Mouse (Mus musculus): ENCODE results near the gene Krt33a. TPM values are rescaled to one million over a fixed set of nuclear protein-coding genes. Genes with fewer than 3 reads are reported as not detected.

The Krt33a gene
- polyA plus RNA-seq, 1 experiment from 2014 or later = 0.15 TPM

DNA sequence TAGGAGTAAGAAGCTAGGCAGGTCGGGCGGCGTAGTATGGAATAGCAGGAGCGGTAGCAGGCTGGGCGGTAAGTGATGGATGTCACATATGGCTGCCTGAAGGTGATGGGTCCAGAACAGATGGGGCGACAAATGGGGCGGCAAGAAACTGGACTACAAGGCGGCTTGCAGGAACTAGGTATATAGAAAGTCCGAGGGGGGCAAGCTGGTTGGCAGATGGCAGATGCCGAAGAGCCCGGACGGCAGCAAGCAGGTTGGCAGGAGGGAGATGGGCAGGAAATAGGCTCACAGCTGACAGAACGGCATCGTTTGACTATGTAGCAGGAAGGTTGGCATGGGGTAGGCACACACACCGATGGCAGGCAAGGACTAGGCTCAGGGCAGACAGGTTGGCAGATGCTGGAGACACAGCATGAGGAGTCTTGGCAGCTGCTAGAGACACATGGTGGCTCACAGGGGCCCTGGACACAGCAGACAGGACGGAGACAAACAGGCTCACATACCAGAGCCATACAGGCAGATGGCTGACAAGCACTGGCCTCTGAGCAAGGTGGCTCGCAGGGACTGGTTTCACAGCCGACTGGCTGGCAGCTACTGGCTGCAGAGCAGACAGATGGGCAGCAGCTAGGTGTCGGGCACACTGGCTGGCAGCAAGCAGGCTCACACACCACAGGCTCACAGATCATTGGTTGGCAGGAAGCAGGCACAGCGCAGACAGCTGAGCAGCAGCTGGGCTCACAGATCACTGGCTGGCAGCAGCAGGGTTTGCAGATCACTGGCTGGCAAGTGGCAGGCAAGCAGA, 30.5 kb downstream of the Krt33a start:
- Histone ChIP-seq H3K27me3 (0 out of 2 replicates have a peak, but pooled peaks cover 2% of the 10 kb centered on the region), H3K36me3 (no peaks in the 10 kb centered on the region), H3K9ac (no peak overlapping the region), H3K4me1 (no peaks in the 10 kb centered on the region), H3K4me3 (no peak overlapping the region), H3K27ac (no peak overlapping the region), H3K4me2 (replicated peaks) (no peak overlapping the region), H3K9me3 (no peaks in the 10 kb centered on the region)
- ATAC-seq (ENCODE audit: insufficient number of reproducible peaks, insufficient read depth, low FRiP score, low TSS enrichment) = no peak
- 87% methylated on average over 20 of the region's 20 CpGs for WGBS

DNA sequence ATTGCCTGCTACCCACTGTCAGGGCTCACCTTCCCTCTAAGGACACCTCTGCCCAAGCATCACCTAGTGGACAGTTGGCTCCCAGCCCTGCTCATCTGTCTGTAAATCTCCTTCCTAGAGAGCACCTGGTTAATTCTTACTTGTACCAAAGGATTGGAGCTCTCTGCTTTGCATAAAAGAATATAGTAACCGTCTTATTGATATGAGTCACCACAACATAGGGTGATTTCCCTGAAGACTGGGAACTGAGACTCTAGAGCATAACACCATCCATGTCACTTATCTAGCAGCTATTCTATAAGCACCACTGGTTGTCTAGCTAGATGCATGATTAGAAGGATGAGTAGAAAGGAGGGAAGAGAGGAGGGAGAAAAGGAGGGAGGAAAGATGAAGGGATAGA, 32.6 kb downstream of the Krt33a start:
- 0 out of 2 replicates have a peak, but pooled peaks cover 2% of the 10 kb centered on the region for H3K27me3 ChIP-seq
- H3K4me3 ChIP-seq = no peak overlapping the region
- no peak overlapping the region for H3K4me2 ChIP-seq (replicated peaks)
- H3K9me3 ChIP-seq = no peaks in the 10 kb centered on the region
- no peak overlapping the region for H3K27ac ChIP-seq
- WGBS = 83% methylated on average over 1 of the region's 1 CpGs
- H3K4me1 ChIP-seq = no peaks in the 10 kb centered on the region
- no peaks in the 10 kb centered on the region for H3K36me3 ChIP-seq
- no peak overlapping the region for H3K9ac ChIP-seq
- no peak for ATAC-seq (ENCODE audit: insufficient number of reproducible peaks, insufficient read depth, low FRiP score, low TSS enrichment)

DNA sequence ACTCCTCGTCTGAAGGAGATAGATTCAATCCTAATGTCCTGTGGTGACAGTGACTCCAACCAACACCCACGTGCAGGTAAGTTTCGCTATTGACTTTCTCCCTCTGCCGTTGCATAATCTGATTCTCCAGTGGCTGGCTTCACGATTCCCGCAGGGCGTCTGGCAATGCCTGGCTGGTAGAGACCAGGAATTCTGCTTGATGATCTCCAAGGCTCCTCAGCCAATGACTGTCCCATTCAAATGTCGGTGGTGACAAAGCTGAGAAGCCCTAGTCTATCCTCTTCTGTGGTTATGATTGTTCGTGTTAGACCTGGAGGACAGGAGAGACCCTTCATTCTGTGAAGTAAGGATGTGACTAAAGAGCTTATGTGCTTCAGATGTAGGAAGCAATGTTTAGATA, 33.3 kb downstream of the Krt33a start:
- Histone ChIP-seq H3K4me1 (no peaks in the 10 kb centered on the region), H3K9ac (no peak overlapping the region), H3K27me3 (0 out of 2 replicates have a peak, but pooled peaks cover 2% of the 10 kb centered on the region), H3K4me2 (replicated peaks) (no peak overlapping the region), H3K9me3 (no peaks in the 10 kb centered on the region), H3K4me3 (no peak overlapping the region), H3K36me3 (no peaks in the 10 kb centered on the region), H3K27ac (no peak overlapping the region)
- no peak for ATAC-seq (ENCODE audit: insufficient number of reproducible peaks, insufficient read depth, low FRiP score, low TSS enrichment)
- 86% methylated on average over 9 of the region's 9 CpGs for WGBS

DNA sequence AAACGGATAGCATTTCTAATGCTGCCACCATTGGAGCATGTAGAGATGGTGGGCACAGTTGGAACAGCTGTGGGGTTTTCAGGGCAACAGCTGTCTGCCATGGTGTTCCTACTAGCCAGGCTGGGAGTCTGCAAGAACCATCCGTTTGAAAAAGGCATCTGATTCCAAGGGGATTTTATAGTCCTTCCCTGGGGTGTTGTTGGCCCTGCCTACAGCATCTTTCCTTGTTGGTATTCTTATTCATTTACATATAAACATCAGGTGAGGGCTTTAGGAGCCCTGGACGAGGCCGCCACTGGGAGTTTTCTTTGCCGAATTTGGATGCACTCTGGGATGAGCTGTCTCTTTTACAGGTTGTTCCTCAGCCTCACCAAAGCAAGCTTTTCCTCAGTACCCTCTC, 37.1 kb downstream of the Krt33a start, which contains the start of gene Krtap29-1:
Gene Krtap29-1, minus strand, starts transcription at position 101 of the 400 bp plus-strand sequence.
- 0 out of 2 replicates have a peak, but pooled peaks cover 2% of the 10 kb centered on the region for H3K27me3 ChIP-seq
- no peaks in the 10 kb centered on the region for H3K4me1 ChIP-seq
- 72% methylated on average over 5 of the region's 5 CpGs for WGBS
- no peaks in the 10 kb centered on the region for H3K9me3 ChIP-seq
- no peak within 1 kb of the TSS for H3K4me2 ChIP-seq (replicated peaks)
- no peak within 1 kb of the TSS for H3K9ac ChIP-seq
- H3K36me3 ChIP-seq = no peaks in the 10 kb centered on the region
- no peak for ATAC-seq (ENCODE audit: insufficient number of reproducible peaks, insufficient read depth, low FRiP score, low TSS enrichment)
- H3K4me3 ChIP-seq = no peak within 1 kb of the TSS
- no peak within 1 kb of the TSS for H3K27ac ChIP-seq

DNA sequence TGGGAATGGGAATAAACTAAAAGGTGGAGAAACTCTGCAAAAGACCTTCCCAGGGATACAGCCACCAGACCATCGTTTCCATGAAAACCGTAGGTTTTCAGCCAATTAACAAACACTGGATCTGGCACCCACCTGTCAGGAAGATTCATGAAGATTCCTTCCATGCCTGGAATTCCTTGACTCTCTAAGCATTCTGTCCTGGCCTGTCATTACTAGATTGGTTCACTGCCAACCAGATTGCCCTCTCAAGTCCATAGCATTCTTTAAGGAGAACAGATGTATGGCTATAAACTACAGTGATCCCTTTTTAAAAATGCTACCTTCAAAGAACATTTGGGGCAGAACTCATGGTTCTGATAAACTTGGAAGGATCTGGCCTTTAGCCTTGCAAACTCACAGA, 50.1 kb downstream of the Krt33a start:
- Histone ChIP-seq H3K4me3 (no peak overlapping the region), H3K9me3 (no peaks in the 10 kb centered on the region), H3K9ac (no peak overlapping the region), H3K36me3 (no peaks in the 10 kb centered on the region), H3K27ac (no peak overlapping the region), H3K27me3 (no peaks in the 10 kb centered on the region), H3K4me2 (replicated peaks) (no peak overlapping the region), H3K4me1 (no peaks in the 10 kb centered on the region)
- no peak for ATAC-seq (ENCODE audit: insufficient number of reproducible peaks, insufficient read depth, low FRiP score, low TSS enrichment)
- 46% methylated on average over 2 of the region's 2 CpGs for WGBS

DNA sequence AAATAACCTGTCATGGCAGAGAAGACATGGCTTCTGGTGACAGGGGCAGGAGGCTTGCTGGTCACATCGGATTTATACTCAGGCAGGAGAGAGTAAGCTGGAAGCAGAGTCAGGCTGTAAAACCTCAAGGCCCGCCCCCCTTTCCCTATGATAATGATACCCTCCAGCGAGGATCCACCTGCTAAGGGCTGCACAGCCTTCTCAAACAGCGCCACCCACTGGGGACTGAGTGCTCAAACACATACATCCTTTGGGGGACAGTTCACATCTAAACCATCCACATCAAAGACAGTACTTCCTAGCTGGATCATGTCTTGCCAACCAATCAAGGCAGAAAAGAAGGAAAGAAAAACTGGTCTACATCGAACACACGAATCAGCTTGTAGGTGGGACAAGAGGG, 51.8 kb downstream of the Krt33a start:
- H3K9ac ChIP-seq = no peak overlapping the region
- no peaks in the 10 kb centered on the region for H3K36me3 ChIP-seq
- no peaks in the 10 kb centered on the region for H3K9me3 ChIP-seq
- no peak for ATAC-seq (ENCODE audit: insufficient number of reproducible peaks, insufficient read depth, low FRiP score, low TSS enrichment)
- H3K4me1 ChIP-seq = no peaks in the 10 kb centered on the region
- no peaks in the 10 kb centered on the region for H3K27me3 ChIP-seq
- WGBS = 50% methylated on average over 6 of the region's 6 CpGs
- no peak overlapping the region for H3K4me2 ChIP-seq (replicated peaks)
- no peak overlapping the region for H3K27ac ChIP-seq
- no peak overlapping the region for H3K4me3 ChIP-seq

Other genes starting within 250 kb of the Krt33a start
- not detected in 2 replicates for gene Gm11595, start 243.3 kb downstream of the Krt33a start, polyA plus RNA-seq (2016; fragmentation: Nextera tagmentation; extraction: Ambion mirVana)
- not detected in 2 replicates for gene Krtap4-8, start 235.5 kb downstream of the Krt33a start, polyA plus RNA-seq (2016; fragmentation: Nextera tagmentation; extraction: Ambion mirVana)
- not detected in 2 replicates for gene Krtap4-9, start 231.0 kb downstream of the Krt33a start, polyA plus RNA-seq (2016; fragmentation: Nextera tagmentation; extraction: Ambion mirVana)
- gene Gm11596, start 222.7 kb downstream of the Krt33a start, polyA plus RNA-seq (2016; fragmentation: Nextera tagmentation; extraction: Ambion mirVana) = not detected in 2 replicates
- gene Gm11569, start 217.3 kb downstream of the Krt33a start, polyA plus RNA-seq (2016; fragmentation: Nextera tagmentation; extraction: Ambion mirVana) = not detected in 2 replicates
- not detected in 2 replicates for gene Gm11554, start 211.8 kb downstream of the Krt33a start, polyA plus RNA-seq (2016; fragmentation: Nextera tagmentation; extraction: Ambion mirVana)
- not detected in 2 replicates for gene Krtap4-13, start 206.3 kb downstream of the Krt33a start, polyA plus RNA-seq (2016; fragmentation: Nextera tagmentation; extraction: Ambion mirVana)
- gene Gm11564, start 200.5 kb downstream of the Krt33a start, polyA plus RNA-seq (2016; fragmentation: Nextera tagmentation; extraction: Ambion mirVana) = not detected in 2 replicates
- not detected in 2 replicates for gene 2300003K06Rik, start 178.1 kb downstream of the Krt33a start, polyA plus RNA-seq (2016; fragmentation: Nextera tagmentation; extraction: Ambion mirVana)
- not detected in 2 replicates for gene Krtap4-16, start 164.6 kb downstream of the Krt33a start, polyA plus RNA-seq (2016; fragmentation: Nextera tagmentation; extraction: Ambion mirVana)
- not detected in 2 replicates for gene Gm11568, start 158.3 kb downstream of the Krt33a start, polyA plus RNA-seq (2016; fragmentation: Nextera tagmentation; extraction: Ambion mirVana)
- gene Gm11559, start 151.7 kb downstream of the Krt33a start, polyA plus RNA-seq (2016; fragmentation: Nextera tagmentation; extraction: Ambion mirVana) = not detected in 2 replicates
- not detected in 2 replicates for gene Krtap9-1, start 142.8 kb downstream of the Krt33a start, polyA plus RNA-seq (2016; fragmentation: Nextera tagmentation; extraction: Ambion mirVana)
- not detected in 2 replicates for gene Gm11567, start 137.0 kb downstream of the Krt33a start, polyA plus RNA-seq (2016; fragmentation: Nextera tagmentation; extraction: Ambion mirVana)
- not detected in 2 replicates for gene Krtap31-1, start 108.3 kb downstream of the Krt33a start, polyA plus RNA-seq (2016; fragmentation: Nextera tagmentation; extraction: Ambion mirVana)
- not detected in 2 replicates for gene Gm11565, start 101.5 kb downstream of the Krt33a start, polyA plus RNA-seq (2016; fragmentation: Nextera tagmentation; extraction: Ambion mirVana)
- not detected in 2 replicates for gene Krtap31-2, start 79.9 kb downstream of the Krt33a start, polyA plus RNA-seq (2016; fragmentation: Nextera tagmentation; extraction: Ambion mirVana)
- gene Krtap9-5, start 67.7 kb downstream of the Krt33a start, polyA plus RNA-seq (2016; fragmentation: Nextera tagmentation; extraction: Ambion mirVana) = not detected in 2 replicates
- gene Krtap29-1, start 37.2 kb downstream of the Krt33a start, polyA plus RNA-seq (2016; fragmentation: Nextera tagmentation; extraction: Ambion mirVana) = not detected in 2 replicates
- not detected in 2 replicates for gene Krtap16-1, start 29.6 kb downstream of the Krt33a start, polyA plus RNA-seq (2016; fragmentation: Nextera tagmentation; extraction: Ambion mirVana)
- gene Krtap17-1, start 22.2 kb downstream of the Krt33a start, polyA plus RNA-seq (2016; fragmentation: Nextera tagmentation; extraction: Ambion mirVana) = 0.29 TPM in 1 of 2 replicates, not detected in the other
- 0.23 and 0.40 TPM in 2 replicates for gene Krt33b, start 13.7 kb upstream of the Krt33a start, polyA plus RNA-seq (2016; fragmentation: Nextera tagmentation; extraction: Ambion mirVana)
- not detected in 2 replicates for gene Krt34, start 25.3 kb upstream of the Krt33a start, polyA plus RNA-seq (2016; fragmentation: Nextera tagmentation; extraction: Ambion mirVana)
- gene Krt31, start 34.3 kb upstream of the Krt33a start, polyA plus RNA-seq (2016; fragmentation: Nextera tagmentation; extraction: Ambion mirVana) = not detected in 2 replicates
- gene Krt32, start 72.0 kb upstream of the Krt33a start, polyA plus RNA-seq (2016; fragmentation: Nextera tagmentation; extraction: Ambion mirVana) = not detected in 2 replicates
- gene Krt35, start 80.0 kb upstream of the Krt33a start, polyA plus RNA-seq (2016; fragmentation: Nextera tagmentation; extraction: Ambion mirVana) = not detected in 2 replicates
- 0.09 TPM in 1 of 2 replicates, not detected in the other for gene Krt36, start 89.4 kb upstream of the Krt33a start, polyA plus RNA-seq (2016; fragmentation: Nextera tagmentation; extraction: Ambion mirVana)
- gene Krt13, start 105.4 kb upstream of the Krt33a start, polyA plus RNA-seq (2016; fragmentation: Nextera tagmentation; extraction: Ambion mirVana) = not detected in 2 replicates
- gene Krt15, start 119.7 kb upstream of the Krt33a start, polyA plus RNA-seq (2016; fragmentation: Nextera tagmentation; extraction: Ambion mirVana) = 73.4 and 93.1 TPM in 2 replicates
- 17.6 and 19.9 TPM in 2 replicates for gene Krt19, start 132.5 kb upstream of the Krt33a start, polyA plus RNA-seq (2016; fragmentation: Nextera tagmentation; extraction: Ambion mirVana)
- not detected in 2 replicates for gene Krt9, start 177.0 kb upstream of the Krt33a start, polyA plus RNA-seq (2016; fragmentation: Nextera tagmentation; extraction: Ambion mirVana)
- gene Krt14, start 191.3 kb upstream of the Krt33a start, polyA plus RNA-seq (2016; fragmentation: Nextera tagmentation; extraction: Ambion mirVana) = 110 and 120 TPM in 2 replicates
- not detected in 2 replicates for gene Krt16, start 232.7 kb upstream of the Krt33a start, polyA plus RNA-seq (2016; fragmentation: Nextera tagmentation; extraction: Ambion mirVana)
- 8.1 and 12.4 TPM in 2 replicates for gene Krt17, start 244.8 kb upstream of the Krt33a start, polyA plus RNA-seq (2016; fragmentation: Nextera tagmentation; extraction: Ambion mirVana)

All from embryonic facial prominence, embryonic 12.5 days (tissue).